Mouse (Mus musculus) right cerebral cortex, postnatal 4 days (tissue): ENCODE measurements around the gene Gm28230.

ENCODE experiments used
- DNase-seq: peaks from one replicate; pipeline ENCODE4 v3.0.0-alpha.2; 2022

Gm28230 gene

DNA sequence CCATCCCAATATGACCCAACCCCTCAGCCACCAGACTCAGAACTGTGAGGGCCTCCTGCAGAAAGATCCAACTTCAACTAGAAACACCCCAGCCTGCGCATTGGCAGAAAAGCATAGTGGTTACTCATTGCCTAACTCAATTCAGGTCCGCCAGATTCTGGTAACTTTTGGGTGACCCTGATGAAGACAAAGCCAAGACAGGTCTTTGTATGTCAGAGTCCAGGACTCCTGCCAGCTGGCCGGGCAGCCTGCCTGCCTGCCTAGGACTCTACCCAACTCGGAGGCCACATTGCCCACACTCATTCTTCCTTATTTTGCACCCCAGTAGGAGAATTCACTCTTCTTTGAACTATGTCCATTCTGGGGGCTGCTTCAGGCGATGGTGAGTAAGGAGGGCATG, at the start of gene Gm28230:
Gene Gm28230, plus strand, starts transcription at position 178 of the 400 bp plus-strand sequence.
- DNase-seq: no peak

DNA sequence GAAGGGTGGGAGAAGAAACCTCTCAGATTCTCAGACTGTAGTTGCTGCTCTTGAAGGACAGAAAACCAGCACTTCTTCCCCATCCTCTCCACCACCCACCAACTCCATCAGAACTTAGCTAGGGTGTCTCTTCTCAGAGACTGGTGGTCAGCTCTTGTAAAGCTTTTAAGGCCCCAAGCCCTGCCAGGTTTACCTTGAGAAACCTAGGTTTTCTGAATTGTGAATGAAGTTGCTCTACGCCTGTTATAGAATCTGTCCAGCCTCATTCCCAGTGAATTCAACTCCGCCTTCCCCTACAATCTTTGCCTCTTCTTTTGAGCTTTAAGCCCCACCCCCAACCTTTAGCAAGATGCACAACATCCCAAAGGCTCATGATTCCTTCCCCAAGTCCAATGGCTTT, 49.4 kb upstream of the Gm28230 start:
- DNase-seq: no peak

DNA sequence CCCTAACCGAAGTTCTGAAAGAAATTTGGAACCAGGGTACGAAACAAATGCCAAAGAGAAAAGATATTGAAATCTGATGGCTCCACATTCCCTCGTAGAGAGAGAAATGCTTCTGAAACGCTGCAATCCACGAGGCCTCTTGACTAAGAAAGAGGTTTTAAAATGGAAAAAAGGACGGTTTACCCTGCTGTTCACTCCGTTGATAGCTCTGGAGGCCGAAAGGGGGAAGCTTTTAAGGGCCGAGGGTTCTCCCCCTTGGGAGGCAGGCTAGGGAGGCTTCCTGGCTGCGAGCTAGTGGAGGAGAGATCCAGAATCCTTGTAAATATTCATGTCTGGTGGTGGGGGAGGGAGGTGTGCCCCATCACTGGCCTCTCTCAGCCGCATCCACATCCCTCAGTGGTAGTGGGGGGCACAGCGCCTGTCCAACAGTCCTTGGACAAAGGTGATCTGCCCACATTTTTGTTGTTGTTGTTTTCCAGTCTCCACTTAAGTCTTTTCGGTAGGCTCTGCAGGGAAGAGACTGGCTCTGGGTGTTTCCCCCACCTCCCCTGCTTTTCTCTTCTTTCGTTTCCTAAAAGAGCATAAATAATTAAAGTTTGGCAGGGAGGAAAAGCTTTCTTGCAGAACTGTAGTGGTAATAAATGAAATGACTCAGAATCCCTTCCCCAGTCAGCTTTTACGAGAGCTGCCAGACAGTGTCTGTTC, 47.5 kb upstream of the Gm28230 start, which contains the start of gene Hoxd11:
Gene Hoxd11, plus strand, starts transcription at position 667 of the 705 bp plus-strand sequence.
- DNase-seq: no peak

DNA sequence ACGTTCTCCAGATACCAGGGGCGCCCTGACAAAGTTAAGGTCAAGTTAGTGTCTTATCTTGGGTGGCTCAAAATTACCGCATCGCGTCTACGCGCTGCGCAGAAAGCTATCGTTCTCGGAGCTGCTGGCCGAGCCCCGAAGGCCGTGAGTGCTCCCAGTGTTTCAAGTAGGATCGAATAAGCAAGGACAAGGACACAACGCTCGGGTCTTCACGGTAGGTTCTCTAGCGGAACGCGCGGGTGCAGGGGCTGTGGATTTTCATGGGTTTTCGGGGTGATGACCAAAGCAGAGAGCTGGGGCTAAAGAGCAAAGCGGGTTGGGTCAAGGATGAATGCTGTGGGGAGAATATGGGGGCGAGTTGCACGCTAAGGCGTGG, 46.9 kb upstream of the Gm28230 start:
- DNase-seq: no peak

DNA sequence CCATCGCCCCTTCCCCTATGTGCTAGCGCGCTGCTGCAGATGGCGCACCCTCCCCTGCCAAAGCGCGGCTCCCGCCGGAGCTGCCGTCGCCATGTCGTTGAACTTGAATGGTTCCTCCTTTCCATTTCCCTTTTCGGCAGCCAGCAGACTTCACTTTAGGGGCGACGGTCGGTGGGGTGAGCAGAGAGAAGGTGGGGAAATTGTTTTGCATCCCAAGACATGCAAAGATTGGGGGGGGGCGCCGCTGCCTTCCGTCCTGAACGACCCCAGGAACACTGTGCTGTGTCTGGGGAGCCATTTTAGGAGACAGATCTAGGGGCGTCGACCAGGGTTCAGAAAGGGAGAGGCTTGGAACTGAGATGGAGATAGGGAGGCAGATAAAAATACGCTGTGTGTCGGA, 46.5 kb upstream of the Gm28230 start:
- DNase-seq: no peak

DNA sequence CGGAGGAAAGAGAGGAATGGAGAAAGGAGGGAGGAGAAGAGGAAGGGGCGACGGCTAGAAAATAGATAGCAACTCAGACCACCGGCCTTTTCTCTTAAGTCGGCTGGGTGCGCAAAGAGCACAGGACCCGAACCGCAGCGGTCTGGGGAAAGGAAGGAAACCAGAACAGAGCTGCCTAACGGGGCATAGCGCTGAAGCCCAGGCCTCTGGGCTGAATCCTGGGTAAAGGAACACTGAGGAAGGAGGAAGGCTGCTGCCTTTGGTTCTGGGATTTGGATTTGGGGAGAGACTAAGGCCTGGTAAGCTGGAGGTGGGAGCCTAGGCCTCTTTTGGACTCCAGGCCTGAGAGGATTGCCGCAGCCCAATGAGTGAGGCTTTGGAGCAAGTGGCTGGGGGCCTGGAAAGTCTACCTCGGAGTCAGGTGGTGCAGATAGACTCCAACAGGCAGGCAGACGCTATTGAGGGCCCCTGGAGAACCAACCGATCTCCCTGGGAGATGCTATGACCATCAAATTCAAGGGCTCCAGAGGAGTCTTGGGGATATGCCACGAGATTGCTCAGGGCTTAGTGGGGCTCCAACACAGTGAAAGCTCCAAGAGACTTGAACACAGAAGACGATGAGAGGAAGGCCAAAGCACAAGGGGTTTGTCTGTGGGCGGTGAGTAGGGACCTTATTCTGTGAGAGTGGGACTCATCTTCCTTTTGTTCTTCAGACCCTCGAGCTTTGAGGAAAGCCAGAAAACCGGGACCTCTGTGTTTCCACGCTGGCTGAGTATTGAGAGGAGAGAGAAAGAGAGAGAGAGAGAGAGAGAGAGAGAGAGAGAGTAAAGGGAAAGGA, 45.7 kb upstream of the Gm28230 start:
- DNase-seq: no peak

DNA sequence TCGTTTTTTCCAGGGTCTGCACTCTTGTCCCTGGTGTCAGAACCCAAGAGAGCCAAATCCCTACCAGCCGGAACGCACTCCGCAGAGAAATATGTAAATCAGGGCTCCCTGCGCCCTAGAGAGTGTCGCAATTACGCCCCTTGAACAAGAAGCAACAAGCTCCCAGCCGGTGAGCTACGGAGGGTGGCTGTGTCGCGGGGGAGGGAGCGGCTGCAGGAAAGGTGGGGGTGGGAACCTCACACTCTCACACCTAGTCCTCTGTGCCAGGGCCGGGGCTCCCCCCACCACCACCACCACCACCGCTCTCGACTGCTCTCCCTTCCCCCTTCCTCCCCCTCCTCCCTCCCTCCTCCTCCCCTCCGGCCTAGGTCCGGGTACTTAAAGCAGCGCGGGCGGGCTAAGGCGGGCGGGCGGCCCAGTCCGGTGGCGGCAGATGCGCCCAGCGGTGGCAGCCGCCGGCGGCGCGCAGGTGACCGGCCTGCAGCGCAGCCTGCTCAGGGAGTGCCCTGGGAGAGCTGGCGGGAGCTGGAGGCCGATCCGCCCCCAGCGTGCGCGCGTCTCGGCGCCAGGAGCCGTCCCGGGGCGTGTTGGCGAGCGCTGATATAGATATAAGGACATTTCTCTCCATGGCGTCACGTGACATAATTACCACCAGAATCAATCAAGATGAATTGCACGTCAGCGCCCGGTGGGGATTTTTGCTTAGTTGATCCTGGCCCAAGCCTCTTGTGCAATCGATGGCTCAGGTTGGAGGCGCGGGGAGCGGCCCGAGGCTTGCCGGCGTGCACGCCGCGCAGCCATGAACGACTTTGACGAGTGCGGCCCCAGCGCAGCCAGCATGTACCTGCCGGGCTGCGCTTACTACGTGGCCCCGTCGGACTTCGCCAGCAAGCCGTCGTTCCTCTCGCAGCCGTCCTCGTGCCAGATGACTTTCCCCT, 44.7 kb upstream of the Gm28230 start:
- no peak for DNase-seq

DNA sequence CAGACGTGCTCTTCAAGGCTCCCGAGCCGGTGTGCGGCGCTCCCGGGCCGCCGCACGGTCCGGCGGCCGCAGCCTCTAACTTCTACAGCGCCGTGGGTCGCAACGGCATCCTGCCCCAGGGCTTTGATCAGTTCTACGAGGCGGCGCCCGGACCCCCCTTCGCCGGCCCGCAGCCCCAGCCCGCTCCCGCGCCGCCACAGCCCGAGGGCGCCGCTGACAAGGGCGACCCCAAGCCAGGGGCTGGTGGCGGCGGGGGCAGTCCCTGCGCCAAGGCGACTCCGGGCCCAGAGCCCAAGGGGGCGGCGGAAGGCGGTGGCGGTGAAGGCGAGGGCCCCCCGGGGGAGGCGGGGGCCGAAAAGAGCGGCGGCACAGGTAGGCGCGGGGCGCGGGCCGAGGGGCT, 43.7 kb upstream of the Gm28230 start:
- DNase-seq: no peak

DNA sequence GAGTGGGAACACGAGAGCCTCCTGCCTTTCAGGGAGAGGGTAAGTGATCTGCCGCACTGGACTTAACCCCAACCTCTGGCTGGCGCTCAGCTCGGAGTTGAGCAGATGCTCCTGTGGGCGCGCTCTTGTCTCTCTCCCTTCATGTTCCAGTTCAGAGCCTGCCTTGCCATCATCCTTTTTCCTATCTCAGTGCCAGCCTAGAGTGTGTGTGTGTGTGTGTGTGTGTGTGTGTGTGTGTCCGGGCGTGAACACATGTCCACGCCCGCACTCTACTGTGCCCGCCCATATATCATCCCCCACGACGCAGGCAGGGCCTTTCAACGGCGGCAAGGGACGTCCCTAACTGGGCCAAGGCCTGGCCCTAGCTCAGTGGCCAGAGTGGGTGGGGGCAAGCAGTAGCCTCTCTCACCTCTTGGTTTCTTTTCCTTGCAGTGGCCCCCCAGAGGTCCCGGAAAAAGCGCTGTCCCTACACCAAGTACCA, 43.0 kb upstream of the Gm28230 start:
- no peak for DNase-seq

DNA sequence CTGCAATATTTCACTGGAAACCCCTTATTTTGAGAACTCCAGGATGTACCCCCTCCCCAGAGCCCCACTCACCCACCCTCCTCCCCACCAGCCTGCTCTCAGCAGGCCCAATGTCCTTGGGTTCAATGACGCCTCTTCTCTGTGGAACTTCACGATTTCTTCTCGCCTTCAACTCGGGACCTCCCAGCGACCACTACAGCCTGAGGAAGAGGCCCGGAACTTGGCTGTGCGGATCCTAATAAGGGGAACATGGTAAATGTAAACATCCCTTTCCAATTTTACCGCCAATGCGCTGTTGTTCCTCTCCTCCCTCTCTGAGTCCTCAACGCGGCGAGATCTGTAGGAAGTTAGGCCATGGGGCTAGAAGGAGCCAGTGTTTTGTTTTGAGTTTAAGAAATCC, 42.4 kb upstream of the Gm28230 start:
- DNase-seq: no peak

DNA sequence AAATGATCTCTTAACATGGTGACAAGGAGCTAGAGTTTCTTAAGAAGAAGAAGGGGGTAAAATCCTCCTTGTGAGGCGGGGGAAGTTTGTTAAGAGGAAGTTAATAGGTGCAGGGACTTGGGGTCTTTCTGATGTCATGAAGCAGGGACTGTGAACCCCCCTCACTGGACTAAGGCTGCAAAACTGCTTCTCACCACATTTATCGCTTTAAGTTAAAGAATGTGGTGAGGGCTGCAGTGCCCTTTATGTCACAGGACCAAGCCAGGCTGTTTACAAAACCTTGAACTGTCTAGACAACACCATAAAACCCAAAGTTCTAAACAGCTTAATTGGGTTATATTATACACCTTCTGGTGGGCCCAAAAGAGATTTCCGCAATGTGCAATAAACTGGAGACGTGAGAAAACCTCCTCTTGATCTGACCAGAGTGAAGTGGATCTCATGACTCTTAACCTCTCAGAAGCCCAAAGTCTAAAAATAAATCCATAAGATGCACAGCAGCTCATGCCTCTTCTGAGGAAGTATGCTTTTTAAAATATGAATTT, 41.4 kb upstream of the Gm28230 start:
- DNase-seq: no peak

DNA sequence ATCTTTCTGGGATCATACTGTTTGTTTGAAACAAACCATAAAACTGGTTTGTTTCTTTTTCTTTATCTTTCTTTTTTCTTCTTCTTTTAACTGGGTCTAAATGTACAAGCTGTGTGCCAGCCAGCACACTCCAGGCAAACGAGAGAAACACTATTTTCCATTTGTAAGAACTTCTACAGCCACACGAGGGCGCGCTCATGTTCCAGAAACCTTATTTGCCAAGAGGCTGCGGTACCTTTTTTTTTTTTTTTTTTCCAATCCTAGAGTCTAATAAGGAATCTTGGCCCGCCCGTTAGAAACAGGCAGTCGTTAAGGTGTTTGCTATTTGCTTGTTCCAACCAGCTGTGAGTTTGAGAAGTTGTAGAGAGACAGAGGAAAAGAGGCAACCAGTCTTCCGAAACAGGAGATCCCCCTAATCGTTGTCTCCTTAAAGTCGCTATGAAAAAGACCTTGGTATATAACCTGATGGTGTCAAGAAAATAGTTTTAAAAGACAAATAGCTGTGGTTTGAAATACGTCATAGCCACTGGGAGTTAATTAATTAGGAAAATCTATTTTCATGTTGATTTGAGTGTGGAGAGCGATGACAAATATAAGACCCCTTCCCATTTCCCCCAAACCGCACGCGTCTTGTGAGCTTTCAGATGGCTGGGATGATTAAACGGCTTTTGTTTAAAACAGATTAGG, 40.1 kb upstream of the Gm28230 start:
- peak; percentile 63 for DNase-seq

DNA sequence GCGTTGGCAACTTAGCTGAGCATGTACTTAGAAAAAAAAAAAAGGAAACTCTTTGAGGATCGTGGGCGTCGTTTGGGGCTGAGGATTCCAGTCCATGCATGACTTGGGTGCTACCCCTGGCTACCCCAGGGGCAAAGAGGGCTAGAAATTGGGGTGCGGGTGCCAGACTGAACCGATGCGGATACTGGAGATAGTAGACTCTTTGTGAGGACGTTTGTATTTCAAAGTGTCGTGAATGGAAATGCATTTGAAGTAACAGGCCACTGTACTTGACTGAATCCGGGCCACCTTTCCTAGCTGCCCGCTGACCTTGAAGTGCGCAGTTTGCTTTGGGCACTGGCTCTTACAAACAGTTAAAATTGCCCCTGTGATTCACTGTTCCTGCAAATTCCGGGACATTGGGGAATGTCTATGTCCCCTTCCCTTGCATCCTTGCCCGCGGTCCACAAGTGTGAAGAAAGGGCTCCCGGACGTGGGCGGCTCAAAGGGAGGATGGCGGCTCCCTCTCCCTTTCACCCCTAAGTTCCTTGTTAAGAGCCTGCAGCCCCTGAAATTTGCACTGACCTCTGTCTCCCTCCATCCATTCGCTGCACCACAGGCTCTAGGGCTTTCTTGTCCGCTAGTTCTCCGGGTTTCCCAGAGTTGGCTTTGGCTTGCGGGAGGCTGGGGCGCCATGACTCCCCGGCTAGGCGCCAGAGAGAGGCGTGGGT, 39.4 kb upstream of the Gm28230 start:
- DNase-seq: no peak

DNA sequence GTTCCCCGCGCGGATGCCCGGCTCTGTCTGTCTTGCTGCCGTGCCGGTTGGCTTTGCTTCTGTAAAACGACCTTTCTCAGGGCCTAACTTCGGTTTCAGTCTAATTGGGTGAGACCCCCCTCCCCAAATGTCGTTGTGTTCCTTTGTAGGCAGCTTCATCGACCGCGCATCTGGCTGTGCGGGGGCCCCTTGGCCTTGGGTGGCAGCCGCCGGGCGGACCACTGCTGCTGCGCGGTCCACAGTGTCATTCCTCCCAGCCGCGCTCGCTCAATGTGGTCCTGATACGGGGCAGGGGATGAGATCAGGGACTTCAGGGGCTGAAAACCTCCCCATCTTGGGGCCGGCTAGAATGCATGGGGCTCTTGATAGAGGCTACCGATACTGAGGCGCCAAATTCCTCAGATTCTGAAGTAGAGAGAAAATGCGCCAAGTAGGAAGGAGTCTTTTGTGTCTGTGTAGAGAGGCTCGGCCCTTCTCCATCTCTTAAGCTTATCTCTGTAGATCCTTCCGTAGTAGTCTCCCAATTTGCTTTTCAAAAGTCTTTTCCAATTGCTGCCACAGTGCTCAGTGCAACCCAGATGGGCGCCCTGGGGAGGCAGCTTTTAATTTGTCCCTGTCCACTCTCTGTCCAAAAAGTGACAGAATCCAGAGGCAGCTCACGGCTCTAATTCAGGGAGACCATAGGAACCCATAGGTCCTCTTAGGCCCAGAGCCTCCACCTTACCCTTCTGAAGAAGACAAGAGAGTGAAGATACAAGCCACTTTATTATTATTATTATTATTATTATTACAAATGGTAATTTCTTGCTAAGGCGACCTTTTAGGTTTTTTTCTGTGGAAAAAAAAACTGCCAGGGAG, 38.6 kb upstream of the Gm28230 start:
- DNase-seq: no peak

DNA sequence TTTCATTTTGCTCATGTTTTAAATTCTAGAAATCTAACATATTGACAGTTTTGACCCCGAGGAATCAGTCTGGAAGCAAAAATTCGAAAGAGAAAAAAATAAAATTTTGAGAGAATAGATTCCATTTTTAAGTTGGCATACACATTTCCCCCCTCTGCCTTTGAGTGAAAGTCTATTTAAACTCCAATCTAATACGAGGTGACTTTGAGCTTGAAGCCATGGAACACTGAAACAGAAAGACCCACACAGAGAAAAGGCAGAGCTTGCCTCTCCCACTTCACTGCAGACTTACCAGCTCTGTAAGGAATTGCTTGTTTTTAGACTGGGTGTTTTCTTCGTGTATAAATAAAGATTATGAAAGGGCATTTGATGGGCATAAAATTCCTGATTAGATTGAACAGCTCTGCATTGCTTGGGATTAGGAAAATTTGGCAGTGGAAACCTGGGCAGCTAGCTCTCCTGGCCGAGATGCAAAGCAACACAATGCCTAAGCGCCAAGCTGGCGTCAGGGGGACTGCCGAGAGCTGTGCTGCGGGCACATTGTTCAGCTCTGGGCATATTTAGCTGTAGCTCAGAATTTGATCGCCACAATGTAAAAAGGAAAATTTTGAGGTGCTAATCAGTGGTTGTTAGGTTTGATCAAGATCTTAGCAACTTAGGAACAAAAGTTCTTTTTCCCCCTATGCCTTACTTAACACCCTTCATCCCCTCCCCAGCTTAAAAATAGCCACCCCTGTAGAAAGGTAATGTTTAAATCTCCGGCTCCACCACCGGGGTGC, 37.5 kb upstream of the Gm28230 start:
- DNase-seq: no peak

DNA sequence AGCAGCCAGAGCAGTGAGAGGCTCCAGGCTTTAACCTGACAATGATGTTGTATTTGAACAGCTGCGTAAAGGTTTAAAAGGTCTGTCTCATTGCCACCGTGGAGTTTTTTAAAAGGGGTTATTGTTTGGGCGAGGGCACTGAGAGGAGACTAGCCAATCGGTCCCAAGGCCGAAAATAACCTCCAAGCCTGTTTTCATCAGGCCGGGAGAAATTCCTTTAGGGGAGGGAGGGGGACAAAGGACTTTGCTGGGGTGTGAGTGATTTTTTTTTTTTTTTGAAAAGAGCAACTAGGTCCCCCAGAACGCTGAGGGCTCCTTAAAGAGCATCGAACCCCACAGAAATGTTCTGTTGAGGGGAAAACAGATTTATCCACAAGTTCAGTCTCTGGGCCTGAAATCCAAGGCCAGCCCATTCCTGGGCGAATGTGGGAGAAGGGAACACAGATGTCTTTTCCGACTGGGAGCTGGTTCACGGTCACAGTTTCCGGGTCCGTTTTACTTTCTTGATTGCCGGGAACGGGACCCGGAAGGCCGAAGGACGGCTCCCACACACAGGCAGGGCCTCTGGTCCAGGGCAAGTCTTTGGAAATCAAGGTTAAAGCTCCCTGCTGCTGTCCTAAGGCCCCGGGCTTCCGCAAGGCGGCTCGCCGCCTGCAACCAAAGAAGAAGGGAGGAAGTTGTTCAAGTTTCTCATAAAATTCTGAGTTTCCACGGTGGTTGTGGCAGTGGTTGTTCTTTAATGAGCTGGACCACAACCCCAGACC, 36.8 kb upstream of the Gm28230 start:
- DNase-seq: no peak

DNA sequence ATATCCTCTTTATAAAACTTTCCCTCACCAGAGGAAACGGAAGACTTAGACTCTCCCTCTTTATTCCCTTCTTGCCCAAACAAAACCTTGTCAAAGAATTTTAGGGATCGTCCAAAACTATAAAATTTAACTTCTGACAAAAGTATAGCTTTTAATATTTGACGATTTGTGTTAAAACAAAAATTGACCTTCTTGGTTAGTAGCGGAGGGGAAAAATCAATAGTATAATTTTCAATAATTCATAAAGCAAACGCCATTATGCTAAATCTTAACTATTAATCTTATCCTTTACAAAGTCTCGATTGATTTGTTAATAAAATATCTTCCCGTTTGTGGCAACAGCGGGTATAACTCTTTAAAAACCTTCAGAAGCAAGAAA, 36.2 kb upstream of the Gm28230 start:
- no peak for DNase-seq

DNA sequence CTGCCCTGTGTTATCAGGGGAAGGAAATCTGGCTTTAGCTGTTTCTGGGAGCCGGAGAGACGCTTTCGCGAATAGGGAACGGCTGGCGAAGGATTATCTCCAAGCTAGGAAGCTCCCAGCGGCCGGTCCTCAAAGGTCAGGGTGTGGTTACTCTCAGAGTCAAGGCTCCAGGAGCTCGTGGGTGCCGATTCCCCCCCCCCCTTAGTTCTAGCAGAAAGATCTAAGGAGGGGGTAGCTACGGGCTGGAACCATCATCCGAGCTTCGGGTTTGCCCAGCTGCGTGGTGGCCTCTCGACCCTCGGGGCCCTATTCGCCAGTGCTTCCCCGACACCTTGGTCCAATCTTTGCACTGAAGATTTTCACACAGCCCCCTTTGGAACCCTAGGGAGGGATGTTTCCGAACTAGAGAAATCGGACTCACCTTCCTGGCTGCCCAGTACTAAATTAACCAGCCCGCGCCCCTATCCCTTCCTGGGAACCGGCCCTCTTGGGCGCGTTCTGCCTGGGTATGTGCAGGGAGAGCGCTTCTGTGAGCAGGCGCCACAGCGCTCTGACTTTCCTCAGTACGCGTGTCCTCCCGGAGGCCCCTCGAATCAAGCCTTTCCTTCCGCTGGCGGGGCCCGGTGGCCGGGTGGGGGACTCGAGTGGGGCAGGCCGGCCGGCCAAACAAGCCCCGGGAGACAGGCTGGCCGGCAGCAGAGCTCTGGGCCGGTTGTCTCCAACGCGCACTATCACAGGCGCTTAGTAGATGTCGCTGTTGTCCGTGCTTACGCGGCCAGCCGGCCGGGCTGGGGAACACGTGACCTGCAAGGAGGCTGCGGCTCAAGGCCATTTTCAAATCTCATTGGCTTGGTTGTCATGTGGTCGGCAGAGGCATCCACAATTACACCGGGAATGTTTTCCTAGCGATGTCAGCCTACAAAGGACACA, 35.2 kb upstream of the Gm28230 start, which contains the start of gene Hoxd10:
Gene Hoxd10, plus strand, starts transcription at position 903 of the 930 bp plus-strand sequence.
- no peak for DNase-seq
